Mouse (Mus musculus): ENCODE measurements around the gene Wdr95. TPM values are rescaled to one million over a fixed set of nuclear protein-coding genes. Genes with fewer than 3 reads are reported as not detected.

Wdr95 gene
- polyA plus RNA-seq, 1 experiment from 2014 or later = 0.24 TPM

- peak overlapping the region; percentile 54; the same call in 1 of the 2 replicates for H3K27ac ChIP-seq (ENCODE audit: low read depth, low read length)
- ATAC-seq (replicated peaks; ENCODE audit: low FRiP score) (no peak), DNase-seq (ENCODE audit: low spot score) (no peak)
- H3K4me2 ChIP-seq (ENCODE audit: low read depth, low read length, severe bottlenecking) = no peak overlapping the region
- H3K9ac ChIP-seq (ENCODE audit: low read length) = no peak overlapping the region
- H3K4me3 ChIP-seq (ENCODE audit: low read depth, low read length) = no peak overlapping the region
- H3K9me3 ChIP-seq (ENCODE audit: control insufficient read depth, low read length) = no peaks in the 10 kb centered on the region
- H3K4me1 ChIP-seq (replicated peaks; ENCODE audit: control insufficient read depth, insufficient read depth, low read length) = peaks cover 16% of the 10 kb centered on the region
- WGBS = 38% methylated on average over 6 of the region's 6 CpGs
- no peaks in the 10 kb centered on the region for H3K27me3 ChIP-seq (ENCODE audit: control insufficient read depth, insufficient read depth, low read length)
- no peaks in the 10 kb centered on the region for H3K36me3 ChIP-seq (ENCODE audit: control insufficient read depth, insufficient read depth, low read length)
Observed at GRCm38 (mm10) chr5:149495655-149496054, 32.8 kb upstream of the Wdr95 start.

- Histone ChIP-seq H3K9ac (ENCODE audit: low read length) (peak overlapping the region; percentile 6; the same call in 1 of the 2 replicates), H3K4me3 (ENCODE audit: low read depth, low read length) (no peak overlapping the region), H3K4me2 (ENCODE audit: low read depth, low read length, severe bottlenecking) (no peak overlapping the region), H3K27ac (ENCODE audit: low read depth, low read length) (peak overlapping the region; percentile 53; the same call in 1 of the 2 replicates), H3K27me3 (ENCODE audit: control insufficient read depth, insufficient read depth, low read length) (no peaks in the 10 kb centered on the region), H3K36me3 (ENCODE audit: control insufficient read depth, insufficient read depth, low read length) (no peaks in the 10 kb centered on the region), H3K4me1 (replicated peaks; ENCODE audit: control insufficient read depth, insufficient read depth, low read length) (peaks cover 16% of the 10 kb centered on the region), H3K9me3 (ENCODE audit: control insufficient read depth, low read length) (no peaks in the 10 kb centered on the region)
- ATAC-seq (replicated peaks; ENCODE audit: low FRiP score) (peak; percentile 38; the same call in 1 of the 2 replicates), DNase-seq (ENCODE audit: low spot score) (no peak)
- 44% methylated on average over 12 of the region's 12 CpGs for WGBS
Observed at GRCm38 (mm10) chr5:149496401-149497066, 31.9 kb upstream of the Wdr95 start.

- WGBS = 55% methylated on average over 4 of the region's 4 CpGs
- DNase-seq (ENCODE audit: low spot score) (no peak), ATAC-seq (replicated peaks; ENCODE audit: low FRiP score) (no peak)
- Histone ChIP-seq H3K9me3 (ENCODE audit: control insufficient read depth, low read length) (no peaks in the 10 kb centered on the region), H3K36me3 (ENCODE audit: control insufficient read depth, insufficient read depth, low read length) (no peaks in the 10 kb centered on the region), H3K27me3 (ENCODE audit: control insufficient read depth, insufficient read depth, low read length) (no peaks in the 10 kb centered on the region), H3K4me2 (ENCODE audit: low read depth, low read length, severe bottlenecking) (no peak overlapping the region), H3K4me3 (ENCODE audit: low read depth, low read length) (no peak overlapping the region), H3K4me1 (replicated peaks; ENCODE audit: control insufficient read depth, insufficient read depth, low read length) (peaks cover 16% of the 10 kb centered on the region), H3K9ac (ENCODE audit: low read length) (no peak overlapping the region), H3K27ac (ENCODE audit: low read depth, low read length) (no peak overlapping the region)
Observed at GRCm38 (mm10) chr5:149499936-149500335, 28.5 kb upstream of the Wdr95 start.

GRCm38 (mm10) chr5:149503423-149504175 is 24.9 kb upstream of the Wdr95 start:
- no peaks in the 10 kb centered on the region for H3K4me1 ChIP-seq (replicated peaks; ENCODE audit: control insufficient read depth, insufficient read depth, low read length)
- H3K4me2 ChIP-seq (ENCODE audit: low read depth, low read length, severe bottlenecking) = no peak overlapping the region
- no peak overlapping the region for H3K9ac ChIP-seq (ENCODE audit: low read length)
- no peak overlapping the region for H3K4me3 ChIP-seq (ENCODE audit: low read depth, low read length)
- no peaks in the 10 kb centered on the region for H3K36me3 ChIP-seq (ENCODE audit: control insufficient read depth, insufficient read depth, low read length)
- ATAC-seq (replicated peaks; ENCODE audit: low FRiP score) = no peak
- 87% methylated on average over 23 of the region's 23 CpGs for WGBS
- DNase-seq (ENCODE audit: low spot score) = no peak
- H3K27ac ChIP-seq (ENCODE audit: low read depth, low read length) = no peak overlapping the region
- no peaks in the 10 kb centered on the region for H3K27me3 ChIP-seq (ENCODE audit: control insufficient read depth, insufficient read depth, low read length)
- peaks cover 2% of the 10 kb centered on the region; the same call in 1 of the 2 replicates for H3K9me3 ChIP-seq (ENCODE audit: control insufficient read depth, low read length)

GRCm38 (mm10) chr5:149504985-149505384 is 23.5 kb upstream of the Wdr95 start:
- no peak overlapping the region for H3K27ac ChIP-seq (ENCODE audit: low read depth, low read length)
- H3K4me2 ChIP-seq (ENCODE audit: low read depth, low read length, severe bottlenecking) = no peak overlapping the region
- 94% methylated on average over 8 of the region's 8 CpGs for WGBS
- no peak for DNase-seq (ENCODE audit: low spot score)
- ATAC-seq (replicated peaks; ENCODE audit: low FRiP score) = no peak
- no peaks in the 10 kb centered on the region for H3K27me3 ChIP-seq (ENCODE audit: control insufficient read depth, insufficient read depth, low read length)
- no peak overlapping the region for H3K4me3 ChIP-seq (ENCODE audit: low read depth, low read length)
- no peaks in the 10 kb centered on the region for H3K36me3 ChIP-seq (ENCODE audit: control insufficient read depth, insufficient read depth, low read length)
- no peak overlapping the region for H3K9ac ChIP-seq (ENCODE audit: low read length)
- no peaks in the 10 kb centered on the region for H3K4me1 ChIP-seq (replicated peaks; ENCODE audit: control insufficient read depth, insufficient read depth, low read length)
- H3K9me3 ChIP-seq (ENCODE audit: control insufficient read depth, low read length) = peaks cover 2% of the 10 kb centered on the region; the same call in 1 of the 2 replicates

- Histone ChIP-seq H3K27me3 (ENCODE audit: control insufficient read depth, insufficient read depth, low read length) (no peaks in the 10 kb centered on the region), H3K9ac (ENCODE audit: low read length) (no peak overlapping the region), H3K27ac (ENCODE audit: low read depth, low read length) (no peak overlapping the region), H3K36me3 (ENCODE audit: control insufficient read depth, insufficient read depth, low read length) (no peaks in the 10 kb centered on the region), H3K4me2 (ENCODE audit: low read depth, low read length, severe bottlenecking) (no peak overlapping the region), H3K4me3 (ENCODE audit: low read depth, low read length) (no peak overlapping the region), H3K4me1 (replicated peaks; ENCODE audit: control insufficient read depth, insufficient read depth, low read length) (0 out of 2 replicates have a peak, but pooled peaks cover 4% of the 10 kb centered on the region), H3K9me3 (ENCODE audit: control insufficient read depth, low read length) (peaks cover 2% of the 10 kb centered on the region; the same call in 1 of the 2 replicates)
- 95% methylated on average over 2 of the region's 2 CpGs for WGBS
- DNase-seq (ENCODE audit: low spot score) = no peak
- ATAC-seq (replicated peaks; ENCODE audit: low FRiP score) = no peak
Observed at GRCm38 (mm10) chr5:149506033-149506432, 22.4 kb upstream of the Wdr95 start.

- DNase-seq (ENCODE audit: low spot score) (no peak), ATAC-seq (replicated peaks; ENCODE audit: low FRiP score) (no peak)
- peaks cover 2% of the 10 kb centered on the region; the same call in 1 of the 2 replicates for H3K9me3 ChIP-seq (ENCODE audit: control insufficient read depth, low read length)
- no peaks in the 10 kb centered on the region for H3K36me3 ChIP-seq (ENCODE audit: control insufficient read depth, insufficient read depth, low read length)
- no peak overlapping the region for H3K9ac ChIP-seq (ENCODE audit: low read length)
- H3K4me3 ChIP-seq (ENCODE audit: low read depth, low read length) = no peak overlapping the region
- H3K4me1 ChIP-seq (replicated peaks; ENCODE audit: control insufficient read depth, insufficient read depth, low read length) = peaks cover 7% of the 10 kb centered on the region
- no peak overlapping the region for H3K4me2 ChIP-seq (ENCODE audit: low read depth, low read length, severe bottlenecking)
- no peak overlapping the region for H3K27ac ChIP-seq (ENCODE audit: low read depth, low read length)
- 89% methylated on average over 20 of the region's 20 CpGs for WGBS
- no peaks in the 10 kb centered on the region for H3K27me3 ChIP-seq (ENCODE audit: control insufficient read depth, insufficient read depth, low read length)
Observed at GRCm38 (mm10) chr5:149508094-149509029, 20.1 kb upstream of the Wdr95 start.

- H3K36me3 ChIP-seq (ENCODE audit: control insufficient read depth, insufficient read depth, low read length) = no peaks in the 10 kb centered on the region
- peak overlapping the region; percentile 8 for H3K27ac ChIP-seq (ENCODE audit: low read depth, low read length)
- DNase-seq (ENCODE audit: low spot score) (no peak), ATAC-seq (replicated peaks; ENCODE audit: low FRiP score) (no peak)
- no peak overlapping the region for H3K4me3 ChIP-seq (ENCODE audit: low read depth, low read length)
- WGBS = 47% methylated on average over 13 of the region's 13 CpGs
- peaks cover 2% of the 10 kb centered on the region; the same call in 1 of the 2 replicates for H3K9me3 ChIP-seq (ENCODE audit: control insufficient read depth, low read length)
- no peaks in the 10 kb centered on the region for H3K27me3 ChIP-seq (ENCODE audit: control insufficient read depth, insufficient read depth, low read length)
- no peak overlapping the region for H3K9ac ChIP-seq (ENCODE audit: low read length)
- H3K4me1 ChIP-seq (replicated peaks; ENCODE audit: control insufficient read depth, insufficient read depth, low read length) = peaks cover 15% of the 10 kb centered on the region
- H3K4me2 ChIP-seq (ENCODE audit: low read depth, low read length, severe bottlenecking) = no peak overlapping the region
Observed at GRCm38 (mm10) chr5:149510323-149510722, 18.2 kb upstream of the Wdr95 start.
